Mouse (Mus musculus) thymus, adult 2 months (tissue): ENCODE measurements at regions not wholly inside any gene's neighbourhood (a gene's known extent, or its start where the extent isn't known, plus 50 kb on each side); places are given as distances from the start of the nearest gene placed in this dataset.
"Not testable (repeated sequence)": the region's sequence is repeated elsewhere in the genome, so short reads cannot be mapped to it uniquely, and the experiment has no call there.

Source experiments
- DNase-seq: peaks from one replicate; pipeline ENCODE4 v3.0.0; 2021
- H3K27ac ChIP-seq: fragments of 200-500 bp; 2 replicates; pipeline ENCODE4 v1.5.1; 2012; ENCODE audit warnings: low read length, control low read depth; ENCODE audit not compliant: control insufficient read depth, insufficient read depth
- H3K27me3 ChIP-seq: fragments of 200-500 bp; 2 replicates; pipeline ENCODE4 v1.6.1; 2012; ENCODE audit warnings: mild to moderate bottlenecking, low read length, moderate library complexity, mixed read lengths; ENCODE audit not compliant: control insufficient read depth, insufficient read depth
- H3K36me3 ChIP-seq: fragments of 200-500 bp; 2 replicates; pipeline ENCODE4 v1.6.1; 2012; ENCODE audit warnings: mild to moderate bottlenecking, low read length, moderate library complexity; ENCODE audit not compliant: control insufficient read depth, insufficient read depth
- H3K4me1 ChIP-seq: fragments of 200-500 bp; replicated peaks from 2 replicates; pipeline ENCODE4 v1.6.1; 2012; ENCODE audit warnings: low read length; ENCODE audit not compliant: control insufficient read depth, insufficient read depth
- H3K4me3 ChIP-seq: fragments of 200-500 bp; 2 replicates; pipeline ENCODE4 v1.5.1; 2012; ENCODE audit warnings: mild to moderate bottlenecking, low read length, control low read depth, moderate library complexity; ENCODE audit not compliant: control insufficient read depth, insufficient read depth
- CTCF ChIP-seq: fragments of 200-500 bp; IDR thresholded peaks from 2 replicates; pipeline ENCODE4 v1.5.1; 2012; ENCODE audit warnings: mild to moderate bottlenecking, control low read depth, low read length, moderate library complexity, borderline replicate concordance; ENCODE audit not compliant: control insufficient read depth, poor library complexity, insufficient read depth; ENCODE audit errors: extremely low read depth
- POLR2A ChIP-seq: fragments of 200-500 bp; IDR thresholded peaks from 2 replicates; pipeline ENCODE4 v1.6.1; 2012; ENCODE audit warnings: mild to moderate bottlenecking, low read length, control low read depth, moderate library complexity; ENCODE audit not compliant: control insufficient read depth, poor library complexity, insufficient read depth; ENCODE audit errors: extremely low read depth
- WGBS: fragments of 180-500 bp; shearing (Covaris S2); methylation state at CpG from one replicate; pipeline ENCODE4 v1.1.7; 2018; 5-methylcytosine and 5-hydroxymethylcytosine counted together

DNA sequence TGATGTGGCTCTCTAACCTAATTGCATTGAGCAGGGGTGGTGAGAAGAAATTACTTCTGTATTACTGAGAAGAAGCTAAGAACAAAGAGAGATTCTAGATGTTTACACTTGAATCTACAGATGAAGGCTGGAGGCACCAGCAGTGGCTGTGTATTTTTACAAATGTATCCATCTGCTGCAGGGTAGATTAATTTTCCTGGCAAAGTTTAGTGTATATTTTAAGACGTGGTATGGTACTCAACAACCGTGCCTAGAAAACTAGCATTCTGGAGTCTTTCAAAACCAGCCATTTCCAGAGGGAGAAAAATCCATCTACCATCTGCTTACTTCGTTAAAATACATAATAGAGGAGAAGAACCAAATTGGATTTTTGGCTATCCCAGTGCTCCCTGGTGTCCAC, 172.6 kb downstream of the Phf3 start:
- H3K4me1 ChIP-seq = no peaks in the 10 kb centered on the region
- no peaks in the 10 kb centered on the region for H3K27me3 ChIP-seq
- TF ChIP-seq POLR2A (no peak), CTCF (no peak)
- no peaks in the 10 kb centered on the region for H3K36me3 ChIP-seq
- DNase-seq = no peak
- no peak overlapping the region for H3K27ac ChIP-seq
- H3K4me3 ChIP-seq = no peak overlapping the region
- 92% methylated on average over 3 of the region's 3 CpGs for WGBS

DNA sequence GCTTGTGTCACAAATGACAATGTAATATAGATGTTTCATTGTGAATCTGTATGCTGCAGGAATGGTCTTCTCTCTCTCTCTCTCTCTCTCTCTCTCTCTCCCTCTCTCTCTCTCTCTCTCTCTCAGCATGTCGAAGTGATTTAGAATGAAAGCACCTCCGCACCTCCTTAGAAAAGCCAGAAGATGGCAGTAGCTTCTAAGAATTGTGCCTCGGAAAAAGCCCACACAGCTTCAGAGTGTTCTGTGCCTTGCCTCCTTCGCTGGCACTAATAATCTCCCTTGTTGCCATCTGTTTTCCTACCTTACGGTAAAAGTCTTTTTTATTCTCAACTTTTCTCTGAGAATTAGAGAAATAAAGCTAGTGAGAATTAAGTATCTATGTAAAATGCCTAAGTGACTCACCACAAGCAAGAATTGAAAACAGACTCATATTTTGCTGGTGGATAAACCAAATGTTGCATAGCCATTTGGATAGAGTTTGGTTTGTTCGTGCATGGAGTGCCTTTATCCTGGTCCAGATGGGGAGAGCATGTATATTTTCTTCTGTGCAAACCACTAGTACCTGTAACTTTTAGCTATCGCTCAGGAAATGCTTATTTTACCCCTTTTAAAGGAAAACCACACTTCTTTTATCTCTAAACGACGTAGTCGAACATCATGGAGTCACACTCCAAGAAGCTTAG, 173.2 kb downstream of the Phf3 start:
- WGBS = 45% methylated on average over 10 of the region's 10 CpGs
- Histone ChIP-seq H3K4me1 (no peaks in the 10 kb centered on the region), H3K36me3 (no peaks in the 10 kb centered on the region), H3K27ac (no peak overlapping the region), H3K27me3 (no peaks in the 10 kb centered on the region), H3K4me3 (no peak overlapping the region)
- no peak for DNase-seq
- TF ChIP-seq POLR2A (no peak), CTCF (no peak)

DNA sequence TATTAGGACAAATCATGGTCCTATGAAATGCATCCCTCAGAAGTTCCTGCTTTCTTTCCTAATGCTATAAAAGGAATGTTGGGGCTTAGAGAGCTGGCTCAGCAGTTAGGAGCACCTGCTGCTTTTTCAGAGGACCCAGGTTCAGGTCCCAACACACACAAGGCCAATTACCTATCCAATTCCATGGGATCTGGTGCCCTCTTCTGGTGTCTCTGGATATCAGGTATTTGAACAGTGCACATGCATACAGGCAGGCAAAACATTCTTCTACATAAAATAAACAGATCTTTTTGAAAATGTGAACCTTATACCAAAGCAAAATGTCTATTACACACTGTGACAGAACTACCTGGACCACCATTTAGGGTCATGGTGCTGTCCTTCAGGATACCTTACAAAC, 177.4 kb downstream of the Phf3 start:
- Histone ChIP-seq H3K27ac (no peak overlapping the region), H3K36me3 (no peaks in the 10 kb centered on the region), H3K4me3 (no peak overlapping the region), H3K4me1 (no peaks in the 10 kb centered on the region), H3K27me3 (no peaks in the 10 kb centered on the region)
- no peak for TF ChIP-seq CTCF
- no peak for DNase-seq

DNA sequence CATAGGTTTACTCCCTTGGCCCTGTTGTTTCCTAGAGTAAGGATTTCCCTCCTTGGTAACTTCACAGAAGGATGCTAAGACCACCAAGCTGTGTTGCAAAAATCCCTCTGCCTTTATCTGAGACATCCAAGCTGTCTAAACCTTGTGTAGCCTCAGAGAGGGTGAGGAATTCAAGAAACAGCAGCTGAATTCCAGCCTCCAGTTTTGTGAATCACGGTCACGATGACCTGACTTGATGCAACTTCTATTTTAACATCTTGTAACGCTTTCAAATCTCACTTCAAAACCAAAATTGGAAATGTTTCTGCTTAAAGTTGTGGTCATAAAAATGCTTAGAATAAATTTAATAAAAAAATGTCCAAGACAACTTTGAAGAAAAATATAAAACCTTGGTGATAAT, 188.4 kb downstream of the Phf3 start:
- Histone ChIP-seq H3K27ac (no peak overlapping the region), H3K4me1 (no peaks in the 10 kb centered on the region), H3K27me3 (no peaks in the 10 kb centered on the region), H3K4me3 (no peak overlapping the region), H3K36me3 (no peaks in the 10 kb centered on the region)
- no peak for TF ChIP-seq POLR2A
- no peak for TF ChIP-seq CTCF
- WGBS = 92% methylated on average over 3 of the region's 3 CpGs
- no peak for DNase-seq

DNA sequence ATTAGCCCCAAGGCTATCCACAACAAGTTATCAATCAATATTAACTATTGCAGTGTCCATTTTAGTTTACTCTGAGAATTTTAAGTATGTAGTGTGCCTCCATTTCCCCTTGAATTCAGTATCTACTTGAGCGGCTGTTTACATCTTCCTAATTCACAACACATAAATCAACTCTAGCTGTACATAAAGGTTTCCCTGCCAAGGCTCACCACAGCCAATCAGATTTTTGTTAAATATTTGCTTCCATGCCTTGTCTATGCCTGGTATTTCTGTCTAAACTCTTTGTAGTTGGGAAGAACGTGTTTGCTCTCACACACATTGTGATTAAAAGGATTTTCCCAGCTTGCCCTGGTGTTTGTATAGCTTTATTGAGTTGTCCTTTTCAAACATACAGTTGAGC, 189.8 kb downstream of the Phf3 start:
- Histone ChIP-seq H3K27ac (no peak overlapping the region), H3K27me3 (no peaks in the 10 kb centered on the region), H3K4me1 (no peaks in the 10 kb centered on the region), H3K36me3 (no peaks in the 10 kb centered on the region), H3K4me3 (no peak overlapping the region)
- DNase-seq = no peak
- TF ChIP-seq CTCF (no peak), POLR2A (no peak)
- 78% methylated on average over 2 of the region's 2 CpGs for WGBS

DNA sequence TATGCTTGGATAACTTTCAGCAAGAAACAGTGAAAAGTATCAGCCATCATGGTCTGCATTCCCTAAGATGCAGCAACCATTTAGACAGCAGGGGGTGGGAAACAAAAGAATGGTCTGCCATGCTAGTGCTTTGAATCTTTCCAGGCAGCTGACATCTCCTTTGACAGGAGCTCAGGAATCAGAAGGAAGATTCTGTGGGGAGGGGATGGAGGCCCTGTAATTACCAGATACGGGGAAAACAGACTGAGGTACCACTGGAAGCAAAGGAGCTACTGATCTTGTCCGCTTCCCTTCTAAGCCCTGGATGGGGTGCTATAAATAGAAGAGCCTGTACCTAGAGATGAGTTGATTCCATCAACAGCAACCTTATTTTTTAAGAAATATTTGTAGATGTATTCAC, 233.9 kb downstream of the Phf3 start:
- WGBS = 75% methylated on average over 2 of the region's 2 CpGs
- Histone ChIP-seq H3K36me3 (no peaks in the 10 kb centered on the region), H3K4me3 (no peak overlapping the region), H3K27ac (no peak overlapping the region), H3K4me1 (no peaks in the 10 kb centered on the region), H3K27me3 (no peaks in the 10 kb centered on the region)
- no peak for DNase-seq
- TF ChIP-seq POLR2A (no peak), CTCF (no peak)

DNA sequence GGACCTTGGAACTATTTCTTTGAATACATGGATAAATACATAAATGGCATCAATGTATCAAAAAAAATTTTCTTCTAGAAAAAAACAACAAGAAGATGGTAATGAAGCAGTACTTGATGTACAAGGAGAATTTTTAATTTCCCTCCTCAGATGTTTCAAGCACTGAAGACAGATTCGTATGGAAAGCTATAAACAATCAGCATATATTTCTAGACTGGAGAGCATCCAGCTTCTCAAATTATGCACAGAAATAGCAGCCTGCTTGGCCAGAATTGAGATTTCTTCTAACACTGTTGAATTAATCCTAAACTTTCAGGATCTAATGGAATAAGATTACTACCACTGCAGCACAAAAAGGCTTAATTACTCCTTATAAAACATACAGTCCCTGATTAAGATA, 241.0 kb downstream of the Phf3 start:
- no peak for DNase-seq
- no peaks in the 10 kb centered on the region for H3K4me1 ChIP-seq
- H3K27me3 ChIP-seq = no peaks in the 10 kb centered on the region
- H3K4me3 ChIP-seq = no peak overlapping the region
- no peak overlapping the region for H3K27ac ChIP-seq
- WGBS = 91% methylated on average over 1 of the region's 1 CpGs
- H3K36me3 ChIP-seq = no peaks in the 10 kb centered on the region
- TF ChIP-seq POLR2A = no peak

DNA sequence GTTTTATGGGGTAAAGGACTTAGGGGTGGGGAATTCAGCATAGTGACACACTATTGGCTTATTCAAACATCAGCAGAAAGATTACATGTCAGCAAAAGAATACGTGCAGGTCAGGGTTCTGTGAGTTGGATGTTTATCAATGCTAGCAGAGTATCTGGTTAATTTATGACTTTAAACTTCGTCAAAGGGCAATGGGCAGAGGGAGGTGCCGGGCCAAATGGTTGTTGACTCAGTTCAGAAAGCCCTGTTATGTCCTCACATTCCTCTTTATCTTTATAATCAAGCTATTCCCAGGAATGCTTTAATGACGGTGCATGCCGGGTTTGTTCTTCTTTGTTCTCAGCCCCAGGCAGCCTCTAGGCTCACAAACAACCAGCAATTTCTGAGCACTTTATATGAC, 245.9 kb downstream of the Phf3 start:
- H3K27me3 ChIP-seq, DNase-seq, H3K27ac ChIP-seq, H3K4me1 ChIP-seq, H3K36me3 ChIP-seq, H3K4me3 ChIP-seq: not testable (repeated sequence)
- 76% methylated on average over 5 of the region's 5 CpGs for WGBS
